Mouse (Mus musculus) small intestine, adult 2 months (tissue): ENCODE data around the gene Ntf5.

Experiments
- CTCF ChIP-seq: fragments of 200-500 bp; IDR thresholded peaks from 2 replicates; pipeline ENCODE4 v1.5.1; 2012; ENCODE audit warnings: low read depth, mild to moderate bottlenecking, control low read depth, inconsistent platforms, low read length, moderate library complexity, mixed read lengths; ENCODE audit not compliant: insufficient replicate concordance, insufficient read length; ENCODE audit errors: extremely low read depth
- POLR2A ChIP-seq: fragments of 200-500 bp; IDR thresholded peaks from 2 replicates; pipeline ENCODE4 v1.6.1; 2012; ENCODE audit warnings: low read depth, mild to moderate bottlenecking, control low read depth, inconsistent platforms, low read length, moderate library complexity

DNA sequence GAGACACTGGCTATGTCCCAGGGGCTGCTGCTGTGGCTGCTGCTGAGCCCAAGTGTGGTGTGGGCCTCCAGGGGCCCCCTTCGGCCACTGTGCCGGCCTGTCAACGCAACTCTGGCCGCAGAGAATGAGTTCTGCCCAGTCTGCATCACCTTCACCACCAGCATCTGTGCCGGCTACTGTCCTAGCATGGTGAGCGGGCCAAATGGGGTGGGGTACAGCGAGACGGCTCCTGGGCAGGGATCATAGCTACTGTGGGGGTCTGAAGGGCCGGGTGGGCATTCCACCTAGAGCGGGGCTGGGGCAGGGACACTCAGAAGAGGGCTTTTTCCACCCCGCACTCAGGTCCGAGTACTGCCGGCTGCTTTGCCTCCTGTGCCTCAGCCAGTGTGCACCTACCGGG, 7.7 kb downstream of the Ntf5 start:
- no peak for TF ChIP-seq CTCF
- TF ChIP-seq POLR2A, result no peak
